20 mouse cellular contexts compared by ENCODE assay signal in the genomic region with DNA sequence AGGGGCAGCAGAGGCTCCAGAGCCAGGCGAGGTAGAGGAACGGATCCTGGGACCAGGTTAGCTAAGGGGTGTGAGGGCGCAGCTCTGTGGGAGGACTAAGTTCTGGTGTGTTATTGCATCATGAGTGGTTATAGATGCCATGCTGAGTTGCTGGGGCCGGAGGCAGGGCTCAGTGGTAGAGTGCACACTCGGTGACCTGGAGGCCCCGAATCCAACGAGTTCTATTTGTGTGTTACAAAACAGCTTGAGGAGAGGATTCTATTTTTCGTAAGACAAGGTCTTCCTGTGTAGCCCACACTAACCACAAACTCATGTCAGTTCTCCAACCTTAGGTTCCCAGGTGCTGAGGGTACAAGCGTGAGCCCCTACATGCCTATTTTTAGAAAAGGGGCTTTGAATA. TPM values are rescaled to one million over a fixed set of nuclear protein-coding genes. Genes with fewer than 3 reads are reported as not detected.
DNase-seq lines count a peak whose midpoint lies in the region; ATAC-seq and TF ChIP-seq lines count a peak whose summit lies in the region.
"Had no signal": no experiment of that assay in that cellular context is flagged by ENCODE, and none has a peak within 500 bp of the region (broad histone marks: within the 10 kb centered on the region; RNA-seq: fewer than 3 reads in every experiment).

No protein-coding gene starts in this region.

- H3K4me1 ChIP-seq in thymus, adult 2 months (replicated peaks; ENCODE audit: control insufficient read depth, insufficient read depth, low read length): peaks cover 50% of the 10 kb centered on the region
- no peaks in the 10 kb centered on the region for H3K4me1 ChIP-seq in kidney, adult 2 months (ENCODE audit: control insufficient read depth, insufficient read depth, low read length)
- H3K4me1 ChIP-seq in neural tube, embryonic 15.5 days: peaks cover 11% of the 10 kb centered on the region

- ATAC-seq in hematopoietic stem cell, adult 5-6 weeks (replicated peaks in 1 of 2; ENCODE audit: insufficient read depth in 1 of 2, low FRiP score in 2 of 2, low TSS enrichment in 1 of 2, low read depth in 1 of 2, poor library complexity in 2 of 2, severe bottlenecking in 2 of 2): peak; percentile 47 to 54; a peak in 3 of 4 replicates
- no peak for ATAC-seq in neural tube, embryonic 15.5 days (ENCODE audit: low FRiP score)
- ATAC-seq: midbrain, embryonic 13.5 days had no signal

- no peaks in the 10 kb centered on the region for H3K36me3 ChIP-seq in thymus, adult 2 months (ENCODE audit: control insufficient read depth, insufficient read depth, low read length)
- H3K36me3 ChIP-seq in kidney, adult 2 months (ENCODE audit: control insufficient read depth, insufficient read depth, low read length): no peaks in the 10 kb centered on the region
- H3K36me3 ChIP-seq in neural tube, embryonic 15.5 days: no peaks in the 10 kb centered on the region
- H3K36me3 ChIP-seq: embryonic facial prominence, embryonic 15.5 days; heart, embryonic 13.5 days; hindbrain, embryonic 12.5 days; liver, embryonic 13.5 days; midbrain, embryonic 13.5 days had no signal

- H3K9ac ChIP-seq in neural tube, embryonic 15.5 days (replicated peaks): no peak overlapping the region
- H3K9ac ChIP-seq: embryonic facial prominence, embryonic 15.5 days; hindbrain, embryonic 12.5 days; liver, embryonic 13.5 days; midbrain, embryonic 13.5 days had no signal

- TF ChIP-seq CTCF in thymus, adult 2 months (IDR thresholded peaks at IDR 0.05; ENCODE audit: borderline replicate concordance, control insufficient read depth, extremely low read depth, insufficient read depth, low read length, poor library complexity): no peak
- no peak for TF ChIP-seq CTCF in kidney, adult 2 months (conservative IDR thresholded peaks at IDR 0.05; ENCODE audit: insufficient read depth, insufficient read length, low read depth, low read length)

- H3K4me2 ChIP-seq in neural tube, embryonic 15.5 days: no peak overlapping the region
- H3K4me2 ChIP-seq: embryonic facial prominence, embryonic 15.5 days; heart, embryonic 13.5 days; hindbrain, embryonic 12.5 days; liver, embryonic 13.5 days; midbrain, embryonic 13.5 days had no signal

- no peak for TF ChIP-seq POLR2A in thymus, adult 2 months (IDR thresholded peaks at IDR 0.05; ENCODE audit: control insufficient read depth, extremely low read depth, insufficient read depth, low read length, poor library complexity)
- no peak for TF ChIP-seq POLR2A in kidney, adult 2 months (IDR thresholded peaks at IDR 0.05; ENCODE audit: low read depth, low read length)

- H3K4me3 ChIP-seq in thymus, adult 2 months (ENCODE audit: control insufficient read depth, insufficient read depth, low read length): peak overlapping the region; percentile 22; the same call in 1 of the 2 replicates
- H3K4me3 ChIP-seq in kidney, adult 2 months (ENCODE audit: insufficient read depth, low read depth, low read length): no peak overlapping the region
- no peak overlapping the region for H3K4me3 ChIP-seq in neural tube, embryonic 15.5 days (replicated peaks)
- H3K4me3 ChIP-seq: embryonic facial prominence, embryonic 15.5 days; heart, embryonic 13.5 days; hindbrain, embryonic 12.5 days; liver, embryonic 13.5 days; midbrain, embryonic 13.5 days had no signal

- H3K27me3 ChIP-seq in thymus, adult 2 months (ENCODE audit: control insufficient read depth, insufficient read depth, low read length): no peaks in the 10 kb centered on the region
- H3K27me3 ChIP-seq in kidney, adult 2 months (replicated peaks; ENCODE audit: control insufficient read depth, insufficient read depth, low read length): no peaks in the 10 kb centered on the region
- H3K27me3 ChIP-seq in neural tube, embryonic 15.5 days (replicated peaks): no peaks in the 10 kb centered on the region
- H3K27me3 ChIP-seq: embryonic facial prominence, embryonic 15.5 days had no signal

- DNase-seq in 416B (ENCODE audit: low read depth): peak; percentile 81
- peak; percentile 34 to 45 for DNase-seq in CD8-positive naive resting alpha-beta T cell, adult 2 months (ENCODE audit: low read depth in 2 of 2, low spot score in 2 of 2)
- DNase-seq in thymus, adult 2 months: peak; percentile 58
- DNase-seq in kidney, adult 2 months: no peak
- DNase-seq in cerebellum, postnatal 10 days: no peak
- DNase-seq: cerebellum, adult 18-20 months; kidney, adult 11 months; kidney, postnatal 36 days; liver, embryonic 13.5 days; lung, postnatal 4 days; right cerebral cortex, postnatal 4 days had no signal

- whole genome bisulfite sequencing in thymus, adult 2 months: 7% methylated on average over 9 of the region's 9 CpGs
- 76% methylated on average over 9 of the region's 9 CpGs for WGBS in kidney, adult 2 months
- 78% methylated on average over 9 of the region's 9 CpGs for WGBS in neural tube, embryonic 15.5 days

- peak overlapping the region; percentile 95 for H3K27ac ChIP-seq in thymus, adult 2 months (ENCODE audit: control insufficient read depth, insufficient read depth, low read length)
- no peak overlapping the region for H3K27ac ChIP-seq in kidney, adult 2 months (ENCODE audit: insufficient read depth, low read depth, low read length)
- no peak overlapping the region for H3K27ac ChIP-seq in neural tube, embryonic 15.5 days (replicated peaks)
- H3K27ac ChIP-seq: embryonic facial prominence, embryonic 15.5 days; heart, embryonic 13.5 days; hindbrain, embryonic 12.5 days; liver, embryonic 13.5 days; midbrain, embryonic 13.5 days had no signal

- no peaks in the 10 kb centered on the region for H3K9me3 ChIP-seq in neural tube, embryonic 15.5 days (replicated peaks)
- H3K9me3 ChIP-seq: embryonic facial prominence, embryonic 15.5 days; heart, embryonic 13.5 days; hindbrain, embryonic 12.5 days; liver, embryonic 13.5 days; midbrain, embryonic 13.5 days had no signal

RNA-seq across cellular contexts. Expression of gene Lefty2, which starts 8.4 kb away (rescaled TPM):
- not detected in 2 replicates for total RNA-seq in hematopoietic stem cell, adult 5-6 weeks (2017)
- polyA plus RNA-seq in thymus, adult 2 months (2012; rRNA removed): 0.98 and 1.9 TPM in 2 replicates
- polyA plus RNA-seq in kidney, adult 2 months (2012; rRNA removed): not detected in 2 replicates
- 1.9 and 3.0 TPM in 2 replicates for polyA plus RNA-seq in neural tube, embryonic 15.5 days (2015; fragmentation: Nextera tagmentation; extraction: Ambion mirVana)
- total RNA-seq: gastrocnemius, postnatal 4 days had no signal
- polyA plus RNA-seq: forebrain, embryonic 11.5 days; liver, embryonic 13.5 days; stomach, embryonic 14.5 days had no signal

RNA-seq across cellular contexts. Expression of gene Pycr2, which starts 19.6 kb away (rescaled TPM):
- total RNA-seq in hematopoietic stem cell, adult 5-6 weeks (2017): 21.5 and 25.4 TPM in 2 replicates
- 101 and 106 TPM in 2 replicates for polyA plus RNA-seq in thymus, adult 2 months (2012; rRNA removed)
- polyA plus RNA-seq in kidney, adult 2 months (2012; rRNA removed): 20.9 and 24.1 TPM in 2 replicates
- polyA plus RNA-seq in neural tube, embryonic 15.5 days (2015; fragmentation: Nextera tagmentation; extraction: Ambion mirVana): 73.7 and 80.6 TPM in 2 replicates

RNA-seq across cellular contexts. Expression of gene Sde2, which starts 33.6 kb away (rescaled TPM):
- total RNA-seq in hematopoietic stem cell, adult 5-6 weeks (2017): 53.2 and 68.7 TPM in 2 replicates
- polyA plus RNA-seq in thymus, adult 2 months (2012; rRNA removed): 18.4 and 19.4 TPM in 2 replicates
- polyA plus RNA-seq in kidney, adult 2 months (2012; rRNA removed): 6.2 and 8.4 TPM in 2 replicates
- polyA plus RNA-seq in neural tube, embryonic 15.5 days (2015; fragmentation: Nextera tagmentation; extraction: Ambion mirVana): 28.0 and 30.8 TPM in 2 replicates

RNA-seq across cellular contexts. Expression of gene Lefty1, which starts 50.3 kb away (rescaled TPM):
- 0.45 and 2.9 TPM in 2 replicates for total RNA-seq in hematopoietic stem cell, adult 5-6 weeks (2017)
- 6.0 and 6.4 TPM in 2 replicates for polyA plus RNA-seq in thymus, adult 2 months (2012; rRNA removed)
- 2.9 and 3.8 TPM in 2 replicates for polyA plus RNA-seq in kidney, adult 2 months (2012; rRNA removed)
- polyA plus RNA-seq in neural tube, embryonic 15.5 days (2015; fragmentation: Nextera tagmentation; extraction: Ambion mirVana): 0.22 and 0.23 TPM in 2 replicates
- polyA plus RNA-seq: midbrain, embryonic 13.5 days had no signal

RNA-seq across cellular contexts. Expression of gene Tmem63a, which starts 57.7 kb away (rescaled TPM):
- total RNA-seq in hematopoietic stem cell, adult 5-6 weeks (2017): 21.8 and 25.5 TPM in 2 replicates
- polyA plus RNA-seq in thymus, adult 2 months (2012; rRNA removed): 47.3 and 49.3 TPM in 2 replicates
- polyA plus RNA-seq in kidney, adult 2 months (2012; rRNA removed): 26.7 and 28.7 TPM in 2 replicates
- polyA plus RNA-seq in neural tube, embryonic 15.5 days (2015; fragmentation: Nextera tagmentation; extraction: Ambion mirVana): 2.5 and 5.4 TPM in 2 replicates

Comparison
In these comparisons a context has a peak if more than half of its experiments do, and no peak if none do; other contexts are left out.
1. DNase-seq: peak in 416B (single experiment), CD8-positive naive resting alpha-beta T cell, adult 2 months (2 of 2) and thymus, adult 2 months (single experiment); none in kidney, adult 2 months (single experiment) and cerebellum, postnatal 10 days (0 of 2).